Mouse (Mus musculus): Measurements from ENCODE around the gene Evx2.

DNA sequence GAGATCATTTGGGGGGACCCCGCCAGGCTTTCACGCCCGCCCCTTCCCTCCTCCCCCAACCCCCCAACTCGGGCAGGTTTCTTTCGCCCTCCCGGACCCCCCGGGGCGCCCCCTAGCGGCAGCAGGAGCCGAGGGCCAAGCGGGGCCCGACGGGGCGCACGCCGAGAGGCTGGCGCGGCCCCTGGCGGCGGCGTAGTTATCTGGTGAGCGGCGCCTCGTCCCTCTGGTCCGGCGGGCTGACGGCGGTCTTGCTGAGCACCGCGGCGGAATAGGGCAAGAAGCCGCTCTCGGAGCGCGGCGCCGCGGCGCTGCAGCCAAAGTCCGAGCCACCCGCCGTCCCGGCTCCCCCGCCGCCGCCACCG is 4.0 kb downstream of the Evx2 start:
- no peak for TF ChIP-seq CTCF (conservative IDR thresholded peaks at IDR 0.05; ENCODE audit: low read length)
- no peak for TF ChIP-seq NANOG (IDR thresholded peaks at IDR 0.05; ENCODE audit: borderline replicate concordance, low read length)
- no peak for TF ChIP-seq POU5F1 (IDR thresholded peaks at IDR 0.05; ENCODE audit: borderline replicate concordance, low read length)
